Mouse (Mus musculus) gastrocnemius, adult 18-20 months (tissue): ENCODE results near the gene Fus. TPM values are rescaled to one million over a fixed set of nuclear protein-coding genes. Genes with fewer than 3 reads are reported as not detected.
"Not testable (repeated sequence)": the region's sequence is repeated elsewhere in the genome, so short reads cannot be mapped to it uniquely, and the experiment has no call there.

ENCODE experiments used
- DNase-seq: peaks from one replicate; pipeline ENCODE4 v3.0.0; 2021; ENCODE audit warnings: low spot score
- total RNA-seq, 2 experiments: library from RNA; stranded (reverse); gene quantifications; 2 replicates each; pipeline ENCODE4 v1.2.3; 2021

Fus gene
- total RNA-seq, 2 experiments from 2014 or later: 83.3 to 92.1 TPM

- DNase-seq: not testable (repeated sequence)
These were observed 25.2 kb upstream of the Fus start for GRCm38 (mm10) chr7:127942097-127942496.

- no peak for DNase-seq
These were observed 22.6 kb upstream of the Fus start for GRCm38 (mm10) chr7:127944614-127945013.

- DNase-seq: no peak
These were observed 20.7 kb upstream of the Fus start, which contains the start of gene Prss36 for GRCm38 (mm10) chr7:127946470-127947023. Gene Prss36, minus strand, starts transcription at chr7:127946725.

GRCm38 (mm10) chr7:127952864-127953581 is 14.2 kb upstream of the Fus start:
- no peak for DNase-seq

- DNase-seq: no peak
These were observed 7.9 kb upstream of the Fus start for GRCm38 (mm10) chr7:127959364-127959763.

GRCm38 (mm10) chr7:127966371-127966918 is 812 bp upstream of the Fus start:
- DNase-seq: no peak

- peak; percentile 77 for DNase-seq
These were observed 918 bp downstream of the Fus start for GRCm38 (mm10) chr7:127967922-127968828.

GRCm38 (mm10) chr7:127974413-127974930 is 7.2 kb downstream of the Fus start:
- DNase-seq: peak; percentile 20

GRCm38 (mm10) chr7:127978856-127979255 is 11.6 kb downstream of the Fus start:
- no peak for DNase-seq

- no peak for DNase-seq
These were observed 13.3 kb downstream of the Fus start for GRCm38 (mm10) chr7:127980606-127981005.

- no peak for DNase-seq
These were observed 21.6 kb downstream of the Fus start for GRCm38 (mm10) chr7:127988904-127989303.

GRCm38 (mm10) chr7:127991643-127992487 is 24.6 kb downstream of the Fus start:
- peak; percentile 63 for DNase-seq

- no peak for DNase-seq
These were observed 25.5 kb downstream of the Fus start for GRCm38 (mm10) chr7:127992488-127993340.

GRCm38 (mm10) chr7:127993341-127993977 is 26.2 kb downstream of the Fus start, which contains the start of gene Pycard:
Gene Pycard, minus strand, starts transcription at chr7:127993867.
- no peak for DNase-seq

- DNase-seq: no peak
These were observed 32.2 kb downstream of the Fus start for GRCm38 (mm10) chr7:127999436-127999835.

GRCm38 (mm10) chr7:128000068-128000950 is 33.1 kb downstream of the Fus start:
- no peak for DNase-seq

- no peak for DNase-seq
These were observed 35.8 kb downstream of the Fus start for GRCm38 (mm10) chr7:128003098-128003497.

- peak; percentile 82 for DNase-seq
These were observed 36.4 kb downstream of the Fus start, which contains the start of gene Trim72 for GRCm38 (mm10) chr7:128003688-128004087. Gene Trim72, plus strand, starts transcription at chr7:128003949.
